Mouse (Mus musculus): ENCODE results near the gene Cyp4f16.
"Not testable (repeated sequence)": the region's sequence is repeated elsewhere in the genome, so short reads cannot be mapped to it uniquely, and the experiment has no call there.

The Cyp4f16 gene

GRCm38 (mm10) chr17:32536051-32536866, at the start of gene Cyp4f16:
Gene Cyp4f16 (plus strand): TSS chr17:32536558.
- DNase-seq (ENCODE audit: low read depth), result not testable (repeated sequence)

GRCm38 (mm10) chr17:32492349-32492980, 43.9 kb upstream of the Cyp4f16 start:
- no peak for DNase-seq (ENCODE audit: low read depth)

- peak; percentile 55 for DNase-seq (ENCODE audit: low read depth)
These were observed 41.8 kb upstream of the Cyp4f16 start for GRCm38 (mm10) chr17:32494601-32495000.

GRCm38 (mm10) chr17:32500511-32500910, 35.8 kb upstream of the Cyp4f16 start:
- DNase-seq (ENCODE audit: low read depth), result not testable (repeated sequence)

- DNase-seq (ENCODE audit: low read depth), result no peak
These were observed 35.3 kb upstream of the Cyp4f16 start for GRCm38 (mm10) chr17:32501051-32501450.

GRCm38 (mm10) chr17:32503111-32503510, 33.2 kb upstream of the Cyp4f16 start:
- DNase-seq (ENCODE audit: low read depth), result no peak

- no peak for DNase-seq (ENCODE audit: low read depth)
These were observed 30.3 kb upstream of the Cyp4f16 start, which contains the start of gene Cyp4f17 for GRCm38 (mm10) chr17:32505851-32506728. Gene Cyp4f17 (plus strand): TSS chr17:32506050.

GRCm38 (mm10) chr17:32506729-32507245, 29.6 kb upstream of the Cyp4f16 start:
- no peak for DNase-seq (ENCODE audit: low read depth)

GRCm38 (mm10) chr17:32516126-32516525, 20.2 kb upstream of the Cyp4f16 start:
- DNase-seq (ENCODE audit: low read depth), result no peak

GRCm38 (mm10) chr17:32521981-32522380, 14.4 kb upstream of the Cyp4f16 start:
- no peak for DNase-seq (ENCODE audit: low read depth)

- no peak for DNase-seq (ENCODE audit: low read depth)
These were observed 14.0 kb upstream of the Cyp4f16 start for GRCm38 (mm10) chr17:32522386-32522785.

- DNase-seq (ENCODE audit: low read depth), result no peak
These were observed 13.5 kb upstream of the Cyp4f16 start for GRCm38 (mm10) chr17:32522816-32523215.

GRCm38 (mm10) chr17:32523895-32524294, 12.5 kb upstream of the Cyp4f16 start:
- DNase-seq (ENCODE audit: low read depth), result no peak

GRCm38 (mm10) chr17:32526341-32526740, 10.0 kb upstream of the Cyp4f16 start:
- DNase-seq (ENCODE audit: low read depth), result not testable (repeated sequence)

- no peak for DNase-seq (ENCODE audit: low read depth)
These were observed 8.6 kb upstream of the Cyp4f16 start for GRCm38 (mm10) chr17:32527748-32528147.

GRCm38 (mm10) chr17:32528408-32529337, 7.7 kb upstream of the Cyp4f16 start:
- peak; percentile 80 for DNase-seq (ENCODE audit: low read depth)

- DNase-seq (ENCODE audit: low read depth), result not testable (repeated sequence)
These were observed 4.0 kb upstream of the Cyp4f16 start for GRCm38 (mm10) chr17:32532356-32532755.

- DNase-seq (ENCODE audit: low read depth), result no peak
These were observed 2.3 kb upstream of the Cyp4f16 start for GRCm38 (mm10) chr17:32534068-32534467.

GRCm38 (mm10) chr17:32536867-32537250, 501 bp downstream of the Cyp4f16 start:
- DNase-seq (ENCODE audit: low read depth), result no peak

- not testable (repeated sequence) for DNase-seq (ENCODE audit: low read depth)
These were observed 8.4 kb downstream of the Cyp4f16 start for GRCm38 (mm10) chr17:32544792-32545191.

GRCm38 (mm10) chr17:32550377-32550776, 14.0 kb downstream of the Cyp4f16 start:
- DNase-seq (ENCODE audit: low read depth), result not testable (repeated sequence)

Measured in c-Kit-positive CD71-positive TER-119-negative erythroid progenitor cells, embryonic 14.5 days (primary cell).